Mouse (Mus musculus): ENCODE measurements around the gene Sh3gl2. TPM values are rescaled to one million over a fixed set of nuclear protein-coding genes. Genes with fewer than 3 reads are reported as not detected.

Sh3gl2 gene
- polyA plus RNA-seq, 2 experiments from 2014 or later: not detected

GRCm38 (mm10) chr4:85420429-85420828, 215.5 kb downstream of the Sh3gl2 start:
- ATAC-seq: no peak

- no peak for ATAC-seq
Measured at GRCm38 (mm10) chr4:85426211-85426610, 221.3 kb downstream of the Sh3gl2 start.

GRCm38 (mm10) chr4:85432786-85433185, 227.9 kb downstream of the Sh3gl2 start:
- no peak for ATAC-seq

- ATAC-seq: no peak
Measured at GRCm38 (mm10) chr4:85434734-85435133, 229.8 kb downstream of the Sh3gl2 start.

- ATAC-seq: no peak
Measured at GRCm38 (mm10) chr4:85438813-85439212, 233.9 kb downstream of the Sh3gl2 start.

- ATAC-seq: no peak
Measured at GRCm38 (mm10) chr4:85483586-85483985, 278.7 kb downstream of the Sh3gl2 start.

GRCm38 (mm10) chr4:85486316-85486946, 281.5 kb downstream of the Sh3gl2 start:
- no peak for ATAC-seq

- no peak for ATAC-seq
Measured at GRCm38 (mm10) chr4:85505718-85506117, 300.8 kb downstream of the Sh3gl2 start.

- ATAC-seq: no peak
Measured at GRCm38 (mm10) chr4:85506976-85507375, 302.1 kb downstream of the Sh3gl2 start.

- no peak for ATAC-seq
Measured at GRCm38 (mm10) chr4:85507491-85507890, 302.6 kb downstream of the Sh3gl2 start.

GRCm38 (mm10) chr4:85513288-85513687, 308.4 kb downstream of the Sh3gl2 start:
- ATAC-seq: no peak

GRCm38 (mm10) chr4:85513792-85514191, 308.9 kb downstream of the Sh3gl2 start, which contains the start of gene Adamtsl1:
Gene Adamtsl1, plus strand, starts transcription at chr4:85514172.
- no peak for ATAC-seq

- ATAC-seq: no peak
Measured at GRCm38 (mm10) chr4:85514205-85514681, 309.3 kb downstream of the Sh3gl2 start.

GRCm38 (mm10) chr4:85526966-85527566, 322.1 kb downstream of the Sh3gl2 start:
- no peak for ATAC-seq

GRCm38 (mm10) chr4:85529852-85530251, 324.9 kb downstream of the Sh3gl2 start:
- ATAC-seq: no peak

GRCm38 (mm10) chr4:85539677-85540076, 334.8 kb downstream of the Sh3gl2 start:
- ATAC-seq: no peak

- no peak for ATAC-seq
Measured at GRCm38 (mm10) chr4:85543221-85543620, 338.3 kb downstream of the Sh3gl2 start.

GRCm38 (mm10) chr4:85554696-85555095, 349.8 kb downstream of the Sh3gl2 start:
- no peak for ATAC-seq

GRCm38 (mm10) chr4:85559753-85560152, 354.8 kb downstream of the Sh3gl2 start:
- ATAC-seq: no peak

GRCm38 (mm10) chr4:85585426-85585825, 380.5 kb downstream of the Sh3gl2 start:
- ATAC-seq: no peak

GRCm38 (mm10) chr4:85588928-85589327, 384.0 kb downstream of the Sh3gl2 start:
- ATAC-seq: no peak

- no peak for ATAC-seq
Measured at GRCm38 (mm10) chr4:85591037-85591436, 386.1 kb downstream of the Sh3gl2 start.

- ATAC-seq: no peak
Measured at GRCm38 (mm10) chr4:85594159-85594558, 389.2 kb downstream of the Sh3gl2 start.

GRCm38 (mm10) chr4:85613331-85613730, 408.4 kb downstream of the Sh3gl2 start:
- no peak for ATAC-seq
